Mouse (Mus musculus) lung, postnatal 0 days (tissue): ENCODE measurements at regions not wholly inside any gene's neighbourhood (a gene's known extent, or its start where the extent isn't known, plus 50 kb on each side); places are given as distances from the start of the nearest gene placed in this dataset.
A peak's percentile ranks its signal among the peaks of the same experiment; 100 is the strongest.

Source experiments
- ATAC-seq: fragments of 200-750 bp; cut with Nextera tagmentation; 2 replicates; pipeline ENCODE4 v1.8.0; 2017; ENCODE audit warnings: moderate library complexity
- DNase-seq: peaks from one replicate; pipeline ENCODE4 v3.0.0-alpha.2; 2016; ENCODE audit warnings: low spot score
- H3K27ac ChIP-seq: fragments of 300-500 bp; sonication (generic); 2 replicates; pipeline ENCODE4 v1.5.1; 2014; ENCODE audit warnings: antibody characterized with exemption, mild to moderate bottlenecking, low read length, mixed read lengths
- H3K27me3 ChIP-seq: fragments of 300-500 bp; sonication (generic); replicated peaks from 2 replicates; pipeline ENCODE4 v1.6.1; 2014; ENCODE audit warnings: low read length, mixed read lengths; ENCODE audit not compliant: insufficient read depth
- H3K36me3 ChIP-seq: fragments of 300-500 bp; sonication (generic); 2 replicates; pipeline ENCODE4 v1.6.1; 2014; ENCODE audit warnings: low read length, mixed read lengths; ENCODE audit not compliant: insufficient read depth
- H3K4me1 ChIP-seq: fragments of 300-500 bp; sonication (generic); 2 replicates; pipeline ENCODE4 v1.6.1; 2014; ENCODE audit warnings: antibody characterized with exemption, low read depth, low read length, mixed read lengths; ENCODE audit not compliant: insufficient read depth
- H3K4me2 ChIP-seq: fragments of 300-500 bp; sonication (generic); replicated peaks from 2 replicates; pipeline ENCODE4 v1.6.1; 2014; ENCODE audit warnings: low read depth, mild to moderate bottlenecking, low read length, moderate library complexity, mixed read lengths
- H3K4me3 ChIP-seq: fragments of 300-500 bp; sonication (generic); 2 replicates; pipeline ENCODE4 v1.5.1; 2014; ENCODE audit warnings: low read depth, low read length
- H3K9ac ChIP-seq: fragments of 300-500 bp; sonication (generic); replicated peaks from 2 replicates; pipeline ENCODE4 v1.6.1; 2014; ENCODE audit warnings: low read depth, mild to moderate bottlenecking
- H3K9me3 ChIP-seq: fragments of 300-500 bp; sonication (generic); 2 replicates; pipeline ENCODE4 v1.6.1; 2016; ENCODE audit warnings: low read length, mixed read lengths
- CTCF ChIP-seq: IDR thresholded peaks from 2 replicates; pipeline ENCODE4 v1.5.1; 2016; ENCODE audit warnings: antibody characterized with exemption, mild to moderate bottlenecking
- EP300 ChIP-seq: IDR thresholded peaks from 2 replicates; pipeline ENCODE4 v1.6.1; 2016; ENCODE audit warnings: antibody characterized with exemption, mild to moderate bottlenecking, control low read depth
- WGBS: fragments of 180-500 bp; shearing (Covaris S2); extraction: QIAGEN DNeasy Blood & Tissue Kit; methylation state at CpG from one replicate; pipeline ENCODE4 v1.1.7; 2014; 5-methylcytosine and 5-hydroxymethylcytosine counted together

GRCm38 (mm10) chr7:111937547-111937946, 85.8 kb upstream of the Usp47 start:
- H3K36me3 ChIP-seq, result no peaks in the 10 kb centered on the region
- WGBS, result 75% methylated on average over 3 of the region's 3 CpGs
- H3K27me3 ChIP-seq, result no peaks in the 10 kb centered on the region
- DNase-seq, result no peak
- ATAC-seq, result no peak
- no peaks in the 10 kb centered on the region for H3K4me1 ChIP-seq
- no peak overlapping the region for H3K4me2 ChIP-seq
- TF ChIP-seq CTCF, result no peak
- no peak for TF ChIP-seq EP300
- H3K4me3 ChIP-seq, result no peak overlapping the region
- no peak overlapping the region for H3K27ac ChIP-seq
- H3K9me3 ChIP-seq, result no peaks in the 10 kb centered on the region
- no peak overlapping the region for H3K9ac ChIP-seq

DNA sequence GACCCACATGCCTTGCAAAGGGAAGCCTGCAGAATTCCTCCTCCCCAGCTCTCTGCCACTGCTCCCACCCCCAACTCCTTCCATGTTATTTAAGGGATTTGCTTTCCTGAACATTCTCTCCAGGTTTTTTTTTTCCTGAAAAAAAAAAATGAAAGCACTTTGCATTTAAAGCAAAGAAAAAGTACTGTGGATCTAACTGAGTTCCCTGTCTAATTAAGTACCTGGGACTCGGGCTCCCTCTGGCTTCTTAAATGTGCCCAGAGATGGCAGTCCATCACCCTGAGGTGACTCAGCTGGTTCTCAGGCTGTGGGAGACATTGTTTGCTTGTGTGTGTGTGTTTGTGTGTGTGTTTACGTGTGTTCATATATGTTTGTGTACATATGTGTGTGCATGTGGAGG, 86.2 kb upstream of the Usp47 start:
- Histone ChIP-seq H3K4me3 (no peak overlapping the region), H3K36me3 (no peaks in the 10 kb centered on the region), H3K27me3 (no peaks in the 10 kb centered on the region), H3K9me3 (no peaks in the 10 kb centered on the region), H3K4me1 (no peaks in the 10 kb centered on the region), H3K27ac (no peak overlapping the region), H3K4me2 (no peak overlapping the region), H3K9ac (no peak overlapping the region)
- DNase-seq (no peak), ATAC-seq (no peak)
- WGBS, result 68% methylated on average over 2 of the region's 2 CpGs
- no peak for TF ChIP-seq EP300
- no peak for TF ChIP-seq CTCF

DNA sequence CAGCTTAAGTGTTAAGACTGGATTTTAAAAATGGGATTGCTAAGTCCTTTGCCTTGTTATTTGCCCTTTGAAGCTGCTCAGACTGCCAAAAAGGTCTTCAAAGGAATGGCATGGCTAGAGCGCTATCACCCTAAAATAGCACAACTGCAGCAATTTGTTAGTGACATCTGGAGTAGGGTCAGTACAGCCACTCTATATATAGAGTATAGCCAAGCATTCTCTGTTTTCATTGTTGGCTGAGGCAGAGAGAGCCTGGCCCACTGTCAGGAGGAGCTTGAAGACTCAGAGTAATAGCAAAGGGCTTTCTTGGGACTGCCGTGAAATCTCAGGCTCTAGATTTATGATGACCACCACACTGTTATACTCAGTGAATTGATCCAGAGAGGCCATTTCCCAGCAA, 90.6 kb upstream of the Usp47 start:
- Histone ChIP-seq H3K9me3 (no peaks in the 10 kb centered on the region), H3K4me3 (no peak overlapping the region), H3K36me3 (no peaks in the 10 kb centered on the region), H3K9ac (no peak overlapping the region), H3K4me1 (no peaks in the 10 kb centered on the region), H3K4me2 (no peak overlapping the region), H3K27ac (no peak overlapping the region), H3K27me3 (no peaks in the 10 kb centered on the region)
- TF ChIP-seq CTCF, result no peak
- TF ChIP-seq EP300, result no peak
- WGBS, result 71% methylated on average over 2 of the region's 2 CpGs
- DNase-seq (peak; percentile 4), ATAC-seq (no peak)

DNA sequence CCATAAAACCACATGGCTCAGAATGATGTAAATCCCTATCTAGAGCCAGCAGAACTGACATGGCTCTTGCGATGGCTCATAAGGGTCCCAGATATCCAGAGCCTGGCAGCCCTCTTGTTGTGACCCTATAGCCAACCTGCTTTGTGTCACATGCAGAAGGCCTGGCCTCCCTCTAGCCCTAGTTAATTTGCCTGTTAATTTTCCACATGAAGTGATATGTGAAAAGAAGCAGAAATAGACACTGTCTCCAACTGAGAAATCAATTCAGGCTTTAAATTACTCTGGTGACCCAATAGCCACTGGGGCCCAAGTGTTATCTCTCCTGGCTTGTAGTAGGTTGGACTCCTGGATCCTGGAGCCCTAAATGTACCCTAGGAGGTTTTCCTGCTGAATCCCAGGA, 103.3 kb upstream of the Usp47 start:
- Histone ChIP-seq H3K36me3 (no peaks in the 10 kb centered on the region), H3K9me3 (no peaks in the 10 kb centered on the region), H3K4me1 (no peaks in the 10 kb centered on the region), H3K27me3 (no peaks in the 10 kb centered on the region), H3K27ac (no peak overlapping the region), H3K4me2 (no peak overlapping the region), H3K4me3 (no peak overlapping the region), H3K9ac (no peak overlapping the region)
- DNase-seq (no peak), ATAC-seq (no peak)
- 70% methylated on average over 1 of the region's 1 CpGs for WGBS
- TF ChIP-seq CTCF (no peak), EP300 (no peak)

DNA sequence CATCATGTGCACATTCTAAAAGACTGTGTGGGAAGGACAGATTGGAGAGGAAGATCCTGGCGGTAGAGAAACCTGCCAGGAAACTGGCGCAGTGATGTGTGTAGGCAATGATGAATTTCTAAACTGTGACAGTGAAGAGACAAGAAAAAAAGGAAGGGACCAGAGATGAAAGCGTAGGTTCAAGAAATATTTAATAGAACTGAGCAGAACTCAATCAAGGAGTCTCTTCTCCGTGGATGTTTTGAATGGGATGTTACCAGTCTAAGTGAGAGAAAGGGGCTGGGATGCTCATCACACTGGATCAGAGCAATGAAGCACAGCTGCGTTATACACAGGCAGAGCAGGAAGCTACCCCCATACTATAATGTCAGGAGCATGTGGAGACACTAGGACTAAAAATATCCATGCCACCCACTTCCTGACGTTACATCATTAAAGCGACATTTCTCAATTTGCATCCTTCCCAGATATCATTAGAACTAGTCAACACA, 119.5 kb upstream of the Usp47 start:
- H3K36me3 ChIP-seq, result no peaks in the 10 kb centered on the region
- H3K9me3 ChIP-seq, result no peaks in the 10 kb centered on the region
- TF ChIP-seq EP300, result no peak
- TF ChIP-seq CTCF, result no peak
- no peaks in the 10 kb centered on the region for H3K27me3 ChIP-seq
- H3K4me1 ChIP-seq, result no peaks in the 10 kb centered on the region
- H3K4me3 ChIP-seq, result no peak overlapping the region
- DNase-seq, result no peak
- no peak overlapping the region for H3K4me2 ChIP-seq
- no peak overlapping the region for H3K27ac ChIP-seq
- H3K9ac ChIP-seq, result no peak overlapping the region
- ATAC-seq, result no peak; the same call in 1 of the 2 replicates
- WGBS, result 53% methylated on average over 7 of the region's 7 CpGs

GRCm38 (mm10) chr7:111897016-111897415, 117.2 kb upstream of the Galnt18 start:
- H3K4me2 ChIP-seq, result no peak overlapping the region
- WGBS, result 88% methylated on average over 1 of the region's 1 CpGs
- 0 out of 2 replicates have a peak, but pooled peaks cover 7% of the 10 kb centered on the region for H3K4me1 ChIP-seq
- no peak for DNase-seq
- H3K36me3 ChIP-seq, result no peaks in the 10 kb centered on the region
- no peak overlapping the region for H3K27ac ChIP-seq
- no peak overlapping the region for H3K9ac ChIP-seq
- no peak for TF ChIP-seq EP300
- no peak for TF ChIP-seq CTCF
- H3K9me3 ChIP-seq, result no peaks in the 10 kb centered on the region
- no peak for ATAC-seq
- no peaks in the 10 kb centered on the region for H3K27me3 ChIP-seq
- no peak overlapping the region for H3K4me3 ChIP-seq

GRCm38 (mm10) chr7:111896255-111896654, 116.5 kb upstream of the Galnt18 start:
- peak; percentile 47; the same call in 1 of the 2 replicates for ATAC-seq
- Histone ChIP-seq H3K27ac (no peak overlapping the region), H3K4me2 (no peak overlapping the region), H3K36me3 (no peaks in the 10 kb centered on the region), H3K9ac (no peak overlapping the region), H3K4me3 (no peak overlapping the region), H3K27me3 (no peaks in the 10 kb centered on the region), H3K4me1 (0 out of 2 replicates have a peak, but pooled peaks cover 7% of the 10 kb centered on the region), H3K9me3 (no peaks in the 10 kb centered on the region)
- peak; percentile 61 for DNase-seq
- WGBS, result 37% methylated on average over 5 of the region's 5 CpGs
- TF ChIP-seq EP300 (no peak), CTCF (no peak)
